Mouse (Mus musculus): ENCODE measurements around the gene Map2k1. TPM values are rescaled to one million over a fixed set of nuclear protein-coding genes. Genes with fewer than 3 reads are reported as not detected.

Gene Map2k1
- 100 to 1,000 TPM in 1 of 2 experiments, 10 to 100 TPM in 1; 62.7 to 101 TPM for polyA plus RNA-seq (2017; shearing (Covaris generic))

DNA sequence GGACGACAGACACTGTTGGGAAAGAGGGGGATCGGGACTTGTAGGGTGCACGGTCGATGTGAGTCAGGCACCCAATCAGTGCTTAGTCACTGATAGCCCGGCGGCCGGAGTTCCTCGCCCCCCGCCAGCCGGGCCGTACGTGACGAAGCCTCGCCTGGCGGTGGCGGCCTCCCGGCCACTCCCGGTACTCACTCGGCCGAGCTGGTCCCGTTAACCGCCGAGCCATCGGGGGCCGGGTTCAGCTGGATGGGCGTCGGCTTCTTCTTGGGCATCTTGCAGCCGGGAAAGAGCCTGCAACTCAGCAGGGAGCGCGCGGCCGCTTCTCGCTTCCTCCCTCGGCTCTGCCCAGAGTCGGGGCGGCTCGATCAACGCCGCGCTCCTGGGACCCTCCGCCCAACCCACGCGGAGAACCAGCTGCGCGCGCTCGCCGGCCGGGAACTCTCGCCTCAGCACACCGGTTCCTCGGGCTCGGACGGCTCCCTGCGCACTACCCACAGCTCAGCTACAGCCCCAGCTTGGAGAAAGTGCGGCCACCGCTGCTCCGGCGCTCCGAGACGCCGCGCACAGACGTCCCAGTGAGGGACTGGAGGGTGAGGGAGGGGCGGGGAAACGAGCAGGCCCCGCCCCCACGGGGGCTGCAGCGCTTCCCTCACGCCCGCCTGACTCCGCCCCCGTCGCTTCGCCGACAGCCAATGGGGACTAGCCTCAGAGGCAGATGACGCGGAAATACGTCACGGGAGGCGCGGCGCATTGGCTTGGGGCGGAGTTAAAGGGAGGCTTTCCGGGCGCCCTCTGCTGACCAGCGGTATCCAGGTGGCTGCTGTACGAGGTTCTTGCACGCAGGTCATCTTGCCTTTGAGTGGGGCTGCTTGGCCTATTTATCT is at the start of gene Map2k1:
Map2k1 (minus strand) TSS at position 611 of the 884 bp plus-strand sequence.

DNA sequence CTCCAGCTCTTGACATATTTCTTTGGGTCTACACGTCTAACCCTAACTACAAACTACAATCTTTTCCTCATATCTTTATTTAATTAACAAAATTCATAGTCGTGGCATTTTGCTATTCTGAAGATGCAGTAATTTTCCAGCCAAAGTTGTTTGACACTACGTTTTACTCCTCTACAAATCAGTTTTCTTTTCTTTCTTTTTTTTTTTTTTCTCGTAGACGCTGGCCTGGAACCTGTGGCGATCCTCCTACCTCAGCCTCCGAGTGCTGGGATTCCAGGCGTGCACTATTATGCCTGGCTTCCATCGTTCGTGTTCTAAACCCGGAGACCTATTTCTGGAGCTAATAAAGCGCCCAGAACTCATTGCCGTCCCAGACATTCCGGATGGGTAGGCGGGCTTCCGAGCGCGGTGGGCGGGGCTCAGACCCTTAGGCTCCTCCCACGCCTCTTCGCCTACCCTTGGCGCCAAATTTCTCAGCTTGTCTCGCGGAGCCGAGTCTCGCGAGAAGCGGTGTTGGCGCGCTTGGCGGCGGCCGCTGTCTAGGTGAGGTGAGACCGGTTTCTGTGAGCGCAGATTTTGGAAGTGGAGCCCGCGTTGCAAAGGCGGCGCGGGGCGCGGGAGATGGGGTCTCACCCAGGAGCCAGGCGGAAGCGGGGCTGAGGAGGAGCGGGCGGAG is 27.8 kb upstream of the Map2k1 start, which contains the start of gene Tipin:
Tipin (plus strand) TSS at position 477 of the 676 bp plus-strand sequence.

DNA sequence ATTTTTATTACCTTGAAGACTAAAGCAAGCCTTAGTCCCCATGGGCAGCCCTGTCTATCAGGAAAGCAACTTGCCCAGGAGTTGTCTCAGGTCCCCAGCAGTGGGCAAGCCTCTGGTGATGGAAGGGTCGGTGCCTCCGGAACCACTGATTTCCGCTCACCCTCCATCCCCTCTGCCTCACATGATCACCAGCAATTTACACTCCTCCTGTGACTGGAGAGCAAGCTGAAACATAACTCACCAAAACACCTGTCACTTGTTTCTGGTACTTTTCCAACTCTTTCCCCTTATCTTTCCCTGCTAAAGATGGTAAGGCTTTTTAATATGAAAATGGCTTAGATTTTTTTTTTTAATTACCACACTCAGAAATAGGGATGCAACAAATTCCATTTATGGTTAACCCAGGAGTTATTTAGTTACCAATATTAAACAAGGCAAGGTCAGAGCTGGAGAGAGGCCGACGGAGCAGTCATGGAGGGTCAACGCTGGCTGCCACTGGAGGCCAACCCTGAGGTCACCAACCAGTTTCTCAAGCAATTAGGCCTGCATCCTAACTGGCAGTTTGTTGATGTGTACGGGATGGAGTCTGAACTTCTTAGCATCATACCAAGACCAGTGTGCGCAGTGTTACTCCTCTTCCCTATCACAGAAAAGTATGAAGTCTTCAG is 18.5 kb downstream of the Map2k1 start, which contains the start of gene Uchl4:
Uchl4 (plus strand) TSS at position 434 of the 668 bp plus-strand sequence.

DNA sequence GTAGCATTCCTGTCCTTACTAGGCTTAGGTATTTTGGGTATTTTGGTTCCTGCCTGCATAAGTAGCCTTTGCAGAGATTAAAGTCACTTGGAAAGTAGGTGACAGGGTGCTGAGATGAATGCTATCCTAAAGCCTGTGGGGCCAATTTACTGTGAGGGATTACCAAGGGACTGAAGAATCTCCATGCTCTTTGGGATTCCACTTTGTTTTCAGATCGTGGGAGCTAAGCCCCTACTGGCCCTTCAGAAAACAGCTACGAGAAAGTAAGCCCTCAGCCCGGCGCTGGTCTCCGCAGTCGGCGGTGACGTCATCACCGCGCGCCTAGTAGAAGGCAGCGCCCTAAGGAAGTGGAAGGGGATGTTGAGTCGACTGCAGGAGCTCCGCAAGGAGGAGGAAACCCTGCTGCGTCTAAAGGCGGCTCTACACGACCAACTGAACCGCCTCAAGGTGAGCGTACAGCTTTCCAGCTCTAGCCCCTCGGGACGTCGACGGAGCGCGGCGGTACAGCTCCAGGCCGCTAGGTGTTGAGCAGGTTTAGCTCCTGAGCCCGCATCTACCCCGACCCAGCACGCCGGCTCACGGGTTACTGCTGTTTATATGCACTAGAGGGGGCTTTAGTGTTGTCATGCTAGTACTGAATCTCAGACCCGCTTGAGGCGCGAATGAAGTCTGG is 74.3 kb downstream of the Map2k1 start, which contains the start of gene Snapc5:
Snapc5 (plus strand) TSS at position 301 of the 673 bp plus-strand sequence.

DNA sequence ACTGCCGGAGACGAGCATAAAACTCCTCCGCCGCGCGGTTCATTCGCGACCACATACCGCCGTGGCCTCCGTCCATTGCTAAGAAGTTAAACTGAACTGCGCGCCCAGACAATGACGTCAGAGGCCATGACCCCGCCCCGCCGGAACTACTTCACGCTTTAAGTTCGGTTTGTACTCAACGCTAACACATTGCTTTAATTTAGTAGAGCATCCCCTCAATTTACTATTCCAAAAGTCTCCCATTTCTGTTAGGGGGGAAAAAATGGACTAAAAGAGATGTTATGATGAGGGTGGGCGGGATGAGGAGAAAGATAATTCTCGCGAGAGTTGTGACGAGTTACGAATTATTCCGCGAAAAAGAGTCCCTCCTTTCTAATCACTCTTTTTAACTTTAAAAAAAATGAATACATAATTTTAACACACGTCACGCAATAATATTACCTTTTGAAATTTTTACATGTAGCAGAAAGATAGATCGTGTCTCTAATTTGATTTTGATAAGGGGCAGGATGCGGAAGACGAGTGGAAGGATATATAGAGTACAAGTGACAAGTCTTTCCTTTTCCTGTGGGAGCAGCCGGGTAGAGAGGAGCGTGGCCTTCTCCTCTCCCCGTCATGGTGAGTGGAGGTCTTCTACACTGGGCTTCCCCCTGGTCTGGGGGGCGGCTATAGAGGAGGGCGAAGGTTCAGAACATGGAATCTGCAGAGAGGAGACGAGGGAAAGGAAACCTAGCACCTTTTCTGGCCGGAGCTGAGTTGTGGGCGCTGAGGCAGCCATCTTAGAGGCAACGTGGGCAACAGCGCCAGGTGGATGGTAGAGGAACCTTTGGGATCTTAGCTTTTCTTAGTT is 80.4 kb downstream of the Map2k1 start, which contains the start of the genes Zwilch and Rpl4:
Zwilch (minus strand) TSS at position 289 of the 850 bp plus-strand sequence.
Rpl4 (plus strand) TSS at position 560 of the 850 bp plus-strand sequence.

Other genes with a start within 250 kb of the Map2k1 start
- gene Smad6, start 231.6 kb downstream of the Map2k1 start, polyA plus RNA-seq (2017; shearing (Covaris generic)), result under 1 TPM; 0.07 to 0.39 TPM
- gene Lctl, start 136.5 kb downstream of the Map2k1 start, polyA plus RNA-seq (2017; shearing (Covaris generic)), result under 1 TPM in 1 of 2 experiments, not detected in 1; 0.50 TPM
- gene Zwilch, start 80.5 kb downstream of the Map2k1 start, polyA plus RNA-seq (2017; shearing (Covaris generic)), result 1 to 10 TPM; 3.9 to 5.2 TPM
- gene Rpl4, start 80.3 kb downstream of the Map2k1 start, polyA plus RNA-seq (2017; shearing (Covaris generic)), result 1,000 to 10,000 TPM; 1,228 to 2,065 TPM
- 10 to 100 TPM; 54.0 to 64.8 TPM for gene Snapc5, start 74.4 kb downstream of the Map2k1 start, polyA plus RNA-seq (2017; shearing (Covaris generic))
- 10 to 100 TPM in 1 of 2 experiments, 1 to 10 TPM in 1; 8.5 to 12.2 TPM for gene Uchl4, start 18.4 kb downstream of the Map2k1 start, polyA plus RNA-seq (2017; shearing (Covaris generic))
- 10 to 100 TPM; 64.1 to 77.4 TPM for gene Tipin, start 27.9 kb upstream of the Map2k1 start, polyA plus RNA-seq (2017; shearing (Covaris generic))
- gene Dis3l, start 87.7 kb upstream of the Map2k1 start, polyA plus RNA-seq (2017; shearing (Covaris generic)), result 10 to 100 TPM; 19.4 to 20.2 TPM
- gene Megf11, start 132.0 kb upstream of the Map2k1 start, polyA plus RNA-seq (2017; shearing (Covaris generic)), result under 1 TPM; 0.33 to 0.45 TPM